Mouse (Mus musculus) heart, postnatal 0 days (tissue): ENCODE results near the gene Tead3. TPM values are rescaled to one million over a fixed set of nuclear protein-coding genes. Genes with fewer than 3 reads are reported as not detected.
A peak's percentile ranks its signal among the peaks of the same experiment; 100 is the strongest.

Source experiments
- ATAC-seq: fragments of 200-750 bp; cut with Nextera tagmentation; 2 replicates; pipeline ENCODE4 v1.8.0; 2017; ENCODE audit warnings: low read depth, moderate number of reproducible peaks, moderate library complexity; ENCODE audit not compliant: insufficient read depth
- DNase-seq: peaks from one replicate; pipeline ENCODE4 v3.0.0-alpha.2; 2016; ENCODE audit warnings: low spot score
- H3K27ac ChIP-seq: fragments of 300-500 bp; sonication (generic); 2 replicates; pipeline ENCODE4 v1.5.1; 2014; ENCODE audit warnings: low read depth, mild to moderate bottlenecking
- H3K27me3 ChIP-seq: fragments of 300-500 bp; sonication (generic); 2 replicates; pipeline ENCODE4 v1.6.1; 2014; ENCODE audit warnings: low read length, mixed read lengths; ENCODE audit not compliant: control insufficient read depth, insufficient read depth
- H3K36me3 ChIP-seq: fragments of 300-500 bp; sonication (generic); replicated peaks from 2 replicates; pipeline ENCODE4 v1.6.1; 2014; ENCODE audit warnings: low read length, mixed read lengths; ENCODE audit not compliant: control insufficient read depth, insufficient read depth
- H3K4me1 ChIP-seq: fragments of 300-500 bp; sonication (generic); 2 replicates; pipeline ENCODE4 v1.6.1; 2014; ENCODE audit warnings: antibody characterized with exemption; ENCODE audit not compliant: control insufficient read depth, insufficient read depth
- H3K4me2 ChIP-seq: fragments of 300-500 bp; sonication (generic); 2 replicates; pipeline ENCODE4 v1.6.1; 2014; ENCODE audit warnings: low read depth, mild to moderate bottlenecking, low read length, moderate library complexity
- H3K4me3 ChIP-seq: fragments of 300-500 bp; sonication (generic); 2 replicates; pipeline ENCODE4 v1.5.1; 2014; ENCODE audit warnings: low read depth, low read length
- H3K9ac ChIP-seq: fragments of 300-500 bp; sonication (generic); replicated peaks from 2 replicates; pipeline ENCODE4 v1.6.1; 2014; ENCODE audit warnings: low read depth, low read length, mixed read lengths
- H3K9me3 ChIP-seq: fragments of 300-500 bp; sonication (generic); replicated peaks from 2 replicates; pipeline ENCODE4 v1.6.1; 2016; ENCODE audit warnings: low read length; ENCODE audit not compliant: control insufficient read depth
- CTCF ChIP-seq: IDR thresholded peaks from 2 replicates; pipeline ENCODE4 v1.5.1; 2016; ENCODE audit warnings: antibody characterized with exemption, control low read depth, low read depth
- EP300 ChIP-seq: IDR thresholded peaks from 2 replicates; pipeline ENCODE4 v1.6.1; 2016; ENCODE audit warnings: antibody characterized with exemption, low read depth
- WGBS: fragments of 180-500 bp; shearing (Covaris S2); extraction: QIAGEN DNeasy Blood & Tissue Kit; methylation state at CpG from one replicate; pipeline ENCODE4 v1.1.7; 2014; 5-methylcytosine and 5-hydroxymethylcytosine counted together
- polyA plus RNA-seq: library from polyadenylated mRNA; unstranded; fragments of >200 nt; fragmentation: Nextera tagmentation; extraction: Ambion mirVana; gene quantifications from 2 replicates; pipeline ENCODE4 v1.2.1, GENCODE M21; 2015
- total RNA-seq: library from RNA; depleted of rRNA; stranded (reverse); fragments of >200 nt; gene quantifications from 2 replicates; pipeline ENCODE4 v1.2.3, GENCODE M21; 2014; ENCODE audit warnings: low replicate concordance; rRNA removed

Tead3 gene
- total RNA-seq = 13.1 and 19.7 TPM in 2 replicates
- polyA plus RNA-seq = 3.2 and 3.3 TPM in 2 replicates

DNA sequence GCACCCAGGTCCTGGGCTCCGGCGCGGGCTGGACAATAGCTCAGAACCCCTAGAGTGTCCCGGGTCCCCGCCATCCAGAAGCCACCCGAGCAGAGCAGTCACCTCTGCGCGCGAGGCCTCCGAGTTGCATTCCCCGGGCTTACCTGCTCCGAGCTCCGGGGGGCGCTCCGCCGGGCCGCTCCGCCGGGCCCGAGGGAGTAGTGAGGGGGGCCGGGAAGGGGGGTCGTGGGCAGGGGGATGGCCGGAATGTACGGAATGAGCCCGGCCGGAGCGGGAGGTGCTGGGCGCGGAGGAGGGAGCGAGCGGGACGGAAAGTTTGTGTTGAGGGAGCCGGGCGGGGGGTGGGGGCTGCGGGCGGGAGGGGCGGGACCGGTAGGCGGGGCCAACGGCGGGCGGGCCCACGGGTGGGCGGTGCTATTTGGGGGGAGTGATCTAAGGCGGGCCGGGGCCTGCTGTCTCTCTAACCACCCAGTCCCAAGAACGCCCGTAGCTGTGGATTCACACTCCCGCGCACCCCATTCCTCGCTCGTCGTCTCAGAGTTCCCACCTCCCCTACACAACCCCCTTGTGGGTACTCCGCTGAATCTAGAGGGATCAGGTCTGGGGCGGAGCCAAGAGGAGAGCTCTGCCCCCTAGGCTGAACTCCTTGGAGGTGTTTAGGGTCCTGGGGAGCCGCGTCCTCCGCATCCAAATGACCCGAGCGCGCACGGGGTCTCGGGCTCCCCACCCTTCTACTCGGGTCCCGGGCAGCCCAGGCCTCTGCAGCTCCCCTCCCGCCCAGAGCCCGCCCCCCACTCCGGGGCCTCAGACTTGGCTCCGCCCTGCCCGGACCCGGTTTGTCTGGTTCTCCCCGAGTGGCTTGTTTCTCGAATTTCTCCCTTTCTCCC is at the start of gene Tead3:
Gene Tead3, minus strand, starts transcription at position 352 of the 887 bp plus-strand sequence.
- under 1% methylated on average over 42 of the region's 73 CpGs for WGBS
- TF ChIP-seq CTCF (0 out of 2 replicates have a peak, but pooled peaks have one; percentile 17), EP300 (no peak)

DNA sequence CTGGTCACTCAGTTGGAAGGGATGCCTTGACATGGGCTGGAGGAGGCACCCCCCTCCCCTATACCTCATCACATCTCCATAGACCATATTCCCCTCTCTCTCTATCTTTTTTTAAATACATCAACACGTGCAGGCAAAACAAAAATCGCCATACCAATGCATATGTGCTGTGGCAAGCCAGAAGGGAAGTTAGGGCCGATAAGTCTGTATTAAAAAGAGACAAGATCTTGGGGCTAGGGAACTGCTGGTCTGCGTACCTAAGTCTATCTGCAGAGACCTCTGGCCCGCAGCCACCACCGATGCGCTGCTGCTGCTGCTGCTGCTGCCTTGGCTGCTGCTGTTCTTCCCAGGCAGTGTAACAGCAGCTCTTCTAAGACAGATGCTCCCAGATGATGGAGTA is 44.4 kb upstream of the Tead3 start:
- TF ChIP-seq EP300 (no peak), CTCF (no peak)
- WGBS = 69% methylated on average over 7 of the region's 7 CpGs
- no peaks in the 10 kb centered on the region for H3K4me1 ChIP-seq
- DNase-seq (no peak), ATAC-seq (no peak)
- no peak overlapping the region for H3K27ac ChIP-seq
- no peak overlapping the region for H3K4me3 ChIP-seq
- no peaks in the 10 kb centered on the region for H3K9me3 ChIP-seq
- no peak overlapping the region for H3K9ac ChIP-seq
- H3K36me3 ChIP-seq = peaks cover 25% of the 10 kb centered on the region
- H3K27me3 ChIP-seq = no peaks in the 10 kb centered on the region
- H3K4me2 ChIP-seq = no peak overlapping the region

More for the DNA sequence above, at the start of gene Tead3:
- DNase-seq (peak; percentile 82), ATAC-seq (peak; percentile 79)
- Histone ChIP-seq H3K4me1 (peaks cover 29% of the 10 kb centered on the region), H3K27me3 (peaks cover 30% of the 10 kb centered on the region), H3K9ac (peak within 1 kb of the TSS; percentile 83), H3K4me2 (peak within 1 kb of the TSS; percentile 93), H3K27ac (peak within 1 kb of the TSS; percentile 92), H3K4me3 (peak within 1 kb of the TSS; percentile 69), H3K36me3 (no peaks in the 10 kb centered on the region), H3K9me3 (no peaks in the 10 kb centered on the region)

DNA sequence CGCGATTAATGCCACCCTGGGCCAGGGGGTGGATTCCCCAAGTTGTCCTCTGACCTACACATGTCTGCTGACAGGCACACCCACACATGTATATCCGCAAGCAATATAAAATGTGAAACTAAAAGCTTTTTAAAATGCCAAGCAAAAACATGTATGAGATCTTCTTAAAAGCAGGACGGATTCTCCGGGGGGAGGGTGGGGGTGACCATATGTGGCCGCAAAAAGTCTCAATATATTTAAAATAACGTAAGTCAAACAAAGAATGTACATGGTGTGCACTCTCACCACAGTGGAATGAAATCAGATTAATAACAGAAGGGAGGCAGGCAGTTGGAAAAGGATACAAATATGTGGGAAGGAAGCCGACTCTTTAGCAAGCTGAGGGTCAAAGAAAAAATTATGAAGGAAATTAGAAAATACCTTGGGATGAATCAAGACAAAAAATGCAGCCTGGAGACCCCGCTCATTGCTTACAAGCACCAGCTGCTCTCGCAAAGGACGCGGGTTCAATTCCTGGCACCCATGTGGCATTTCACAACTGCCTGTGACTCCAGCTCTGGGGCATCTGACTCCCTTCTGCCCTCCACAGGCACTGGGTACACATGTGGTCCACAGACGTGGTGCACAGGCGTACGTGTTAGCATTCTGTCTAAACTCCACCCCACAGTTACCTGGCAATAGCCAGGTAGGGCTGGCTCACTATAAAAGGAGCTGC is 43.6 kb upstream of the Tead3 start:
- H3K9me3 ChIP-seq = no peaks in the 10 kb centered on the region
- H3K36me3 ChIP-seq = peaks cover 17% of the 10 kb centered on the region; the same call in 1 of the 2 replicates
- H3K27me3 ChIP-seq = no peaks in the 10 kb centered on the region
- DNase-seq (no peak), ATAC-seq (no peak)
- 77% methylated on average over 15 of the region's 15 CpGs for WGBS
- H3K4me1 ChIP-seq = no peaks in the 10 kb centered on the region
- no peak overlapping the region for H3K27ac ChIP-seq
- H3K4me3 ChIP-seq = no peak overlapping the region
- no peak for TF ChIP-seq EP300
- TF ChIP-seq CTCF = no peak
- no peak overlapping the region for H3K4me2 ChIP-seq
- no peak overlapping the region for H3K9ac ChIP-seq

DNA sequence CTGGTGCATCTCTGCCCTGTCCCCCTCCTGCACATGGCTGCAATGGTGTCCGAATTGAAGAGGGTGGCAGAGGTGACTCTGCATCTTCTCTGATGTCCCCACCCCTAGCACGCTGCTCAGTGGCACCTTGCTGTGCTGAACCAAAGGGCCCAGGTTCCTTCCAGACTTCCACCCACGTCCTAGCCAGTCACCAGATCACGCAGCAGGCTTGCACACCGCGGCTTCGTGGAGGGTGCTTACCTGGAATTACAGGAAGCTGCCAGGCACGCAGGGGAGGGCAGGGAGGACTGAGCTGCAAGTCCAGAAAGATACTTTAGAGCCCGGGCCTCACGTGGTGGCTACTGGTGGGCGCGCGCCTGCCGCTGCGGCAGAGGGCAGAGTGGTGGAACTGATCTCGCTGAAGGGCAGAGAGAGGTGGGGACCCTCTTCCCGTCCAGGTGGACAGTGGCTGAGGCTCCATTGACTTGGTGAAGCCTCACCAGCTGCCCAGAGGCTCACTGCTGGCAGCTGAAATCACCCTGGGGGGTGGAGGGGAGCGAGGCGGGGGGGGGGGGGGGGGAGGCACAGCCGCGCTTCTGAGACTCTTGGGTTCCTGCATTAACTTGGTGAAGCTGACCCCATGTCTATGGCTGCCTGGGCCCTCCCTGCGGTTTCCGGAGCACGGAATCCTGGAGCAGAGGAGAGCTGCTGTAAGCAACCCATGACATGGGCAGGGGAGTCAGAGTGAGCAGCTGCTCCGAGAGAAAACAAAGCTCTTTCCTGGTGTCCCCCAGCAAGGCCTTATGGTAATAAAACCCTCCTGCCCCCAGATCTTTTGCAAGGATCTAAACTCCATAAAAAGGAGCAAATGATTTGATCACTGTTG is 41.2 kb upstream of the Tead3 start:
- H3K27ac ChIP-seq = no peak overlapping the region
- H3K4me1 ChIP-seq = no peaks in the 10 kb centered on the region
- H3K36me3 ChIP-seq = 0 out of 2 replicates have a peak, but pooled peaks cover 3% of the 10 kb centered on the region
- no peaks in the 10 kb centered on the region for H3K9me3 ChIP-seq
- peak overlapping the region; percentile 18; the same call in 1 of the 2 replicates for H3K4me2 ChIP-seq
- WGBS = 10% methylated on average over 23 of the region's 25 CpGs
- DNase-seq (no peak), ATAC-seq (no peak)
- no peak overlapping the region for H3K4me3 ChIP-seq
- H3K9ac ChIP-seq = no peak overlapping the region
- peaks cover 17% of the 10 kb centered on the region; the same call in 1 of the 2 replicates for H3K27me3 ChIP-seq
- TF ChIP-seq EP300 = no peak
- no peak for TF ChIP-seq CTCF

DNA sequence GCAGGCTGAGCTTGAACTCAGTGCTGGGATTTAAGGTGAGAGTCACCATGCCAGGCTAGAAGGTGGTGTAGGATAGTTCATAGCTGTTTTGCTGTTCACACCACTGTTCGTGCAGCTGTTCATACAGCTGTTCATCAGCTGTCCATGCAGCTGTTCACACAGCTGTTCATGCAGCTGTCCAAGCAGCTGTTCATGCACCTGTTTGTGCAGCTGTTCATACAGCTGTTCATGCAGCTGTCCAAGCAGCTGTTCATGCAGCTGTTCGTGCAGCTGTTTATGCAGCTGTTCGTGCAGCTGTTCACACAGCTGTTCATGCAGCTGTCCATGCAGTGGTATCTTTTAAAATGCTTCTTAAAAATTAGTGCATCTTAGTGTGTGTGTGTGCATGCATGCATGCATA is 37.9 kb upstream of the Tead3 start:
- peaks cover 22% of the 10 kb centered on the region; the same call in 1 of the 2 replicates for H3K27me3 ChIP-seq
- no peak for TF ChIP-seq CTCF
- no peak for TF ChIP-seq EP300
- H3K36me3 ChIP-seq = no peaks in the 10 kb centered on the region
- no peak overlapping the region for H3K9ac ChIP-seq
- ATAC-seq = no peak
- no peaks in the 10 kb centered on the region for H3K9me3 ChIP-seq
- H3K27ac ChIP-seq = no peak overlapping the region
- H3K4me1 ChIP-seq = no peaks in the 10 kb centered on the region
- no peak overlapping the region for H3K4me3 ChIP-seq
- WGBS = 66% methylated on average over 3 of the region's 3 CpGs
- no peak overlapping the region for H3K4me2 ChIP-seq
- no peak for DNase-seq
